Mouse (Mus musculus): ENCODE measurements around the gene Col25a1.

DNA sequence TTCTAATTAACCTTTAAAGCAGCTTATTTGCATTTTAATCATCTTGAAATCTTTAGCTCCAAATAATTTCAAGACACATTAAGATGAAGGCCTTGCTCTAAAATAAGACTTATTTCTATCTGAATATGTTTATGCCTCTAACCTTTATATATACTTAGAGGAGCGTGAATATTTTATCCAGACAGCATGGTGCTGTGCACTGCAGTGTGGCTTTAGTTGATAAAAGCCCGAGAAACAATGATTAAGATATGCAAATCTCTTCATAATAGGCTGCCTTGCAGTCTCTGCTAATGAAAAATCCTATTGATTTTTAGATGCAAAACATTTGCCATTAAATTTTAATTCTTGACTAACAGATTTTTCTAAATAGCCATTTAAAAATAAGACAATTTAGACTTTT lies 156.8 kb downstream of the Col25a1 start:
- TF ChIP-seq SRF (IDR thresholded peaks at IDR 0.05; ENCODE audit: control insufficient read depth, insufficient read length, low read depth) (no peak), E2F4 (IDR thresholded peaks at IDR 0.05; ENCODE audit: insufficient read depth) (no peak), TCF3 (IDR thresholded peaks at IDR 0.05; ENCODE audit: insufficient read length, low read depth) (no peak), POLR2A (IDR thresholded peaks at IDR 0.05; ENCODE audit: insufficient read length, low read depth) (no peak)
